Mouse (Mus musculus): Measurements from ENCODE around the gene Pcdh9. TPM values are rescaled to one million over a fixed set of nuclear protein-coding genes. Genes with fewer than 3 reads are reported as not detected.

Pcdh9 gene
- polyA plus RNA-seq, 3 experiments from 2014 or later = not detected

DNA sequence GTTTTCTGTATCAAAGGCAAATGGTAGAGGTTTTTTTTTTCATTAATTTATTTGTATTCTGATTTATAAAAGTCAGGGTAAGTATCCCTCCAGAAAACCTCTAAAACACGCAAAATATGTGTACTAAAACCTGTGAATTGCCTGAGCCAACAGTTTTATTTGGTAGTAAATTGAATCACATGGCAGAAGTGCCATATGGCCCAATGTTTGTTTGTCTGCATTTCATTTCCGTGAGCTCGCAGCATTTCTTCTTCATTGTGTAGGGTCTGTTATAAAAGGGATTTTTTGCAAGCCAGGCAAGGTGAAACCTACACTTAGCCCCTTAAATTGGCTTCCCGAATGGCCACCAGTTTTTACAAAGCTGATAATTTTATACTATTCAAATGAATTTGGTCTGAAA is 104.2 kb downstream of the Pcdh9 start:
- no peak for ATAC-seq

- ATAC-seq = no peak
These were observed 105.4 kb downstream of the Pcdh9 start for GRCm38 (mm10) chr14:93785031-93785430.

GRCm38 (mm10) chr14:93762855-93763254 is 127.6 kb downstream of the Pcdh9 start:
- no peak for ATAC-seq

GRCm38 (mm10) chr14:93734077-93734673 is 156.3 kb downstream of the Pcdh9 start:
- no peak for ATAC-seq

DNA sequence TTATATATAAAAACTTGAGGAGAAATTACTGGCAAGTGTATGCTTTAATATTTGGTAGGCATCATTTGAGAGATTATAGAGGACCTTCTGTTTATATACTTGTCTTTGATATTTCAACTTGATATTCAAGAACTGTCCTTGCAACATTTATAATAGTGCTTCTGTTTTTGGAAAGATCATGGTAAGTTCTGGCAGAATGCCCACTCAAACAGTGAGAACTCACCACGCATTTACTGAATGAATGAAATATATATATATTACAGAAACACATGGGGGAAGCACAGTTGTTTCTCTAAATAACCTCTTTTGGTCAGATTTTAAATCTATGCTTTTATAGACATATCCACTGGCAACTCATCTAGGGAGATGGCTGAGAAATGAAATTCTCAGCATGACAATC is 164.7 kb downstream of the Pcdh9 start:
- ATAC-seq = no peak

- ATAC-seq = no peak
These were observed 171.3 kb downstream of the Pcdh9 start for GRCm38 (mm10) chr14:93719208-93719607.

GRCm38 (mm10) chr14:93713250-93713935 is 177.1 kb downstream of the Pcdh9 start:
- no peak for ATAC-seq

DNA sequence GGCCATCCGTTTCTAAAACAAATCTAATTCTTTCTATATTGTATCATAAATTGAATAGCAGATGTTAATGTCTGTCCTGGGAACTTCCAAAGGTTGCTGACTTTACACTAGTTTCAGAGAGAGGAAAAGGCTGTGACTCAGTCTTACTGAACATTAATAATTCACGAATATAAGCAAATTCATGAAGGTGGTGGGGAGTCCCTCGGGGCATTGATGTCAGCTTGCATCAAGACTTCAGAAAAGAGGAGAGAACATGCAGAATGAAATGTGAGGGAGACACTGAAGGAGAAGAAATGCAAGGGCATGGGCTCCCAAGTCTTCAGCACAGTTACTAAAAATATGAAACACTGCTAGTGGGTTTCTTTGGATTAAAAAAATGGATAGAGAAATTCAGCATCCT is 181.8 kb downstream of the Pcdh9 start:
- ATAC-seq = no peak

DNA sequence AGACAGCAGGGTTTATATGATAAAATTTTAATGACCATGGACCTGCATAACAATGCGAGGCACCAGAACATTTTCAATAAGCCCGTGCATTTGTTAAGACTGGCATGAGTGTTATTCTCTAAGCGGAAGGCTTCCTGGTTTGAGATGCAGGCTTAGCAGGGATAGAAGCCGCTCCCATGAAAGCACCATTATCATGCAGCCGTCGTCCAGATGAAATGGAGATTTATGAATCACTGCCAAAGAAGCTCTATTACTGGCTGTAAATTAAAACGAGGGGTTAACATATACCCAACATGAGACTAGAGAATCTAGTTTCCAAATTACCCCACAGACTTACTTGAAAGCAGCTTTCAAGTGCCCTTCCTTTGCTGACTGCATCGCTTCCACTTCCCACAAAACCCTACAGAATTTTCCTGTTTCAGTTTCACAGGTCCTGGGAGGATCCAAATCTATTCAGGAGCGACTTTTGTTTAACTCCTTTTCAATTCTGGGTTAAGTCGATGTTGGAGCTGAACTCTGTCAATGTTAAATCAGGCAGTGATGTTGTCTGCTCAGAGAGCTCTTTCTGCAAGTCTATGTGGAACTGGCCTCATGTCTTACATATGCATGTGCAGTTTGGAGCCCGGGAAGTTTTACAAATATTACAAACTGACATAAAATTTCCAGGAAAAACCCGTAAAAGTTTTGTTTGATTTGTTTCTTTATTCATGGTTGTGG is 188.9 kb downstream of the Pcdh9 start:
- ATAC-seq = no peak

GRCm38 (mm10) chr14:93700916-93701315 is 189.6 kb downstream of the Pcdh9 start:
- no peak for ATAC-seq

DNA sequence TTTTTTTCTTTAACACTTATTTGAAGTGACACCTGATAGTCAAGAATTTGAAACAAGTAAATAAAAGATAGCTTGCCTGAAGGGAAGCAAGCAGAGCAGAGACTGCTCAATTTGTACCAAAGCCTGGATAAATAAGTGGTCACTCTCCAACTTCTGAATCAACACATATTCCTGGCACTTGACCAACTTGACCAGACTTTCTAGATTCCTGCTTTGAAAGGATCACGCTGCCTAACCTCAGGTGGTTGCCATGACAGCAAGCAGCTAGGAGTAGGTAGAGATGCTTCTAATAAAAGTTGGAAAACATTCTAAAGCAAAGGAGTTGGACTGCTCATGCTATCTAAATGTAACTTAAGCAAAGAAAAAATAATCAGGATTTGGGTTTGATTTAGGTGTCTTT is 205.8 kb downstream of the Pcdh9 start:
- ATAC-seq = no peak

DNA sequence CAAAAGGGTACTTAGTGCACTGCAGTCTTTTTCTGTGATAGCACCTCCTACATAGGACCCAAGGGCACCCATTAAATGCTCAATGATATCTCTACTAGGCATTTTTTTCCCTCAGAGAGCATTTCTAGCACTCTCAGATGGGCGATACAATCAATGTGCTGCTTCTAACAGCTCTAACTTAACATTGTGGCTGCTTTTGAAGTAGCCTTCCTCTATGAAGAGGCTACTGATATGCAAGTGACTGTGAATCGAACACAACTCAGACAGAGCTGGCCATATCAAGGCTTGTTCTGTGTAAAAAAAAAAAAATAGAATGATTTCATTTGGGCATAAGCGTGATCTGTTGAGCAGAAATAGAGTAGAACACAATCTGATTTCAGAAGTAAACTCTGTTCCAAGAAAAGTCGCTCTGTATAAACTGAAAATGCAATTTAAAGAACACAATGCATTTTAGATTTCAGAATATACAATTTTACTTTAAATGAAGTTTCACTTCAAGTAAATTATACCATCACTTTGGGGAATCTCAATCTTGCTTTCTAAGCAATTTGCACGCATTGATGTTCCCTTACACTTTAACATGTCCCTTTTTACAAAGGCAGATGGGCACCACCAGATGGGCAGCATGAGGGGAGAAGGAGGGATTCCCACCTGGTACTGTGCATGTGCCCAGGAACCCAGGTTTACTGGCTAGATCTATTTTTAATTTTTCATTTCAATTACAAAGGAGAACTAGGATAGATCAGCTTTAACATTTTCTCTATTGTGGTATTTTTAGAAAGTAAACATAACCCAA is 215.0 kb downstream of the Pcdh9 start:
- no peak for ATAC-seq

DNA sequence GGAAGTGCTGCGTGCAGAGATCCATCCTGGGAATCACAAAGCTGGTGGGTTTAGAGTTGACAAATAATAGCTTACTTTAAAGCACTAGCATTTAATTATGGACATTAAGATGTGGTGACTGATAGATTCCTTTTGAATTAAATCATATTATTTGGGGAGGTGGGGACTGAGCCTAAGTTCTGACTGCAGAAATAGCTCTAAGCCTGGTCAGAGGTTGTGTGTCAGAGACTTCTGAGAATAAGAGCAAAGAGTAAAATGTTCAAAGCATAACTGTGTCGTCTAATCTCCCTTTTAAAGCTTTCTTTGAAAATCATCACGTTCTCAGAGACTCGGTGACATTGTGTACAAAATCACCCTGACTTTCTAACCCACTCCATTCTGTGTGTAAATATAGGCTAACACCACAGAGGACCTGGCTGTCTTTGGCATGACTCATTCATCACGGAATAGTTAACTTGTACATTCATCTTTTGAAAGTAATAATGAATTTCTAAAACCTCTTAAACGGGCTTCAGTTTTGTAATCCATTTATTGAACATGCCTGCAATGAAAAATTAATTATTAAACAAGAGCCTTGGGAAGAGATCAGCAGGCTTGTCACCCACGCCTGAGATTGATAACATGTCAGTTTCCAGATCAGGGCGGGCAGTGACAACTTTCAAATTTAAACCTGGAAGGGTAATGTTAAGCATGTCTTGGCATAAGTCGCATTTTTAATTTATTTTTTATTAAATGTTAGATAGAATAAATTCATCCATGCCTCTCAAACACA is 236.3 kb downstream of the Pcdh9 start:
- no peak for ATAC-seq

DNA sequence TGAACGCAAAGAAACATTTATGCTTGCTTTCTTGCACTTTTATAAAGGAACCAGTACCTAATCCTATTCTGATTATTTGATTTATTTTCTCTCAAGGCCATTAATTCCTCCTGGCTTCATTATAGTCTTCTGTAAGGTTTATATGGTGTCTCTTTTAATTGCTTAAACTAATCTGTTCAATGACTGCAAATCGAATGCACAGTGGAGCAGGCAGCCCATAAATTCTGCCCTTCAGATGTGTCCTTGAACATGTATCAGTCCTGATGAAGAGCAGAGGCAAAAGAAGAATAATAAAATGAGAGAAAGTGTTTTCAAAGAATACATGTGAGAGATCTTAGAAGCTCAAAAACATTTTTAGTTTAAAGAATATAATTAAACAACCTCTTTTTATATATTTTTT is 263.2 kb downstream of the Pcdh9 start:
- ATAC-seq = no peak

- ATAC-seq = no peak
These were observed 266.3 kb downstream of the Pcdh9 start for GRCm38 (mm10) chr14:93624144-93624543.

GRCm38 (mm10) chr14:93621211-93621610 is 269.3 kb downstream of the Pcdh9 start:
- ATAC-seq = no peak

GRCm38 (mm10) chr14:93607546-93607945 is 282.9 kb downstream of the Pcdh9 start:
- ATAC-seq = no peak

- ATAC-seq = no peak
These were observed 290.5 kb downstream of the Pcdh9 start for GRCm38 (mm10) chr14:93599997-93600396.

- ATAC-seq = no peak
These were observed 305.0 kb downstream of the Pcdh9 start for GRCm38 (mm10) chr14:93585432-93586024.

- ATAC-seq = no peak
These were observed 326.1 kb downstream of the Pcdh9 start for GRCm38 (mm10) chr14:93564361-93564760.

- no peak for ATAC-seq
These were observed 328.9 kb downstream of the Pcdh9 start for GRCm38 (mm10) chr14:93561577-93561976.

DNA sequence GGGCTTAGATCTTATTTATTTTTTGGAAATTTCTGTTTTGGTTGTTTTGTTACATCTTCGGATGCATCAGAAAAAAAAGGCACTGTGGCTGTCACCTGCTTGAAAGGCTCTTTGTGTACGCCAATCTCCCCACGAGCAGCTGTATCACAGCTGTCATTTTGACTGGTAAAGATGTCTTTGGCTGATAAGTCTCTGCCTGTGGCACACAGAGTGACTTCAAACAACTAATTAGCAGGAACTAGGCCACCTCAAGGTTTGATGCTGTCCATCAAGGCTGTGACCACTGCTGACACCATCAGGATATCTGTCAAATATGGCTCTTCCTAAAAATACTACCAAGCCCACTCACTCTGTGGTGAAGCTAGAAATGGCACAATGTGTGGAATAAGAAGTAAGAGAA is 336.7 kb downstream of the Pcdh9 start:
- ATAC-seq = no peak
